Mouse (Mus musculus) MEL (cell line): ENCODE results near the gene Mfn1.

ENCODE experiments used
- CTCF ChIP-seq, 3 experiments: IDR thresholded peaks in 2 of 3; conservative IDR thresholded peaks in 1 of 3; 2 replicates each; pipeline ENCODE4 v1.5.1; 2011 to 2012; ENCODE audit warnings: low read length in 3 of 3, low read depth in 2 of 3, mild to moderate bottlenecking in 2 of 3, improper control_type of control experiment in 1 of 3, inconsistent platforms in 1 of 3, mixed read lengths in 1 of 3, moderate library complexity in 1 of 3; ENCODE audit not compliant: control insufficient read depth in 1 of 3, insufficient read depth in 1 of 3, poor library complexity in 1 of 3, severe bottlenecking in 1 of 3
- EP300 ChIP-seq, 2 experiments: IDR thresholded peaks; 2 replicates each; pipeline ENCODE4 v1.6.1; 2011; ENCODE audit warnings: improper control_type of control experiment in 2 of 2, low read length in 2 of 2, low read depth in 1 of 2, mild to moderate bottlenecking in 1 of 2
- MAZ ChIP-seq: IDR thresholded peaks from 2 replicates; pipeline ENCODE4 v1.6.1; 2012; ENCODE audit warnings: low read depth, mild to moderate bottlenecking, inconsistent platforms, low read length, improper control_type of control experiment
- TCF12 ChIP-seq: IDR thresholded peaks from 2 replicates; pipeline ENCODE4 v1.6.1; 2014; ENCODE audit warnings: low read depth, mild to moderate bottlenecking, inconsistent platforms, low read length, improper control_type of control experiment, moderate library complexity

GRCm38 (mm10) chr3:32496711-32497070 is 32.6 kb upstream of the Mfn1 start:
- TF ChIP-seq MAZ (no peak), CTCF (IDR thresholded peaks at IDR 0.05 in 2 of 3, conservative IDR thresholded peaks at IDR 0.05 in 1 of 3; ENCODE audit: control insufficient read depth in 1 of 3, insufficient read depth in 1 of 3, low read depth in 2 of 3, low read length in 3 of 3, poor library complexity in 1 of 3, severe bottlenecking in 1 of 3) (no peak), EP300 (IDR thresholded peaks at IDR 0.05; ENCODE audit: low read depth in 1 of 2, low read length in 2 of 2) (no peak), TCF12 (no peak)
